Mouse (Mus musculus) stomach, embryonic 16.5 days (tissue): ENCODE results near the gene Gpr156. TPM values are rescaled to one million over a fixed set of nuclear protein-coding genes. Genes with fewer than 3 reads are reported as not detected.
A peak's percentile ranks its signal among the peaks of the same experiment; 100 is the strongest.

Experiments
- ATAC-seq: fragments of 200-750 bp; cut with Nextera tagmentation; 2 replicates; pipeline ENCODE4 v1.8.0; 2017; ENCODE audit warnings: moderate number of reproducible peaks, moderate TSS enrichment; ENCODE audit not compliant: insufficient read depth, low FRiP score
- H3K27ac ChIP-seq: fragments of 300-500 bp; sonication (generic); 2 replicates; pipeline ENCODE4 v1.5.1; 2014; ENCODE audit warnings: low read length
- H3K27me3 ChIP-seq: fragments of 300-500 bp; sonication (generic); 2 replicates; pipeline ENCODE4 v1.6.1; 2014; ENCODE audit warnings: low read length, control low read depth, mixed read lengths; ENCODE audit not compliant: control insufficient read depth, insufficient read depth
- H3K36me3 ChIP-seq: fragments of 300-500 bp; sonication (generic); 2 replicates; pipeline ENCODE4 v1.6.1; 2014; ENCODE audit warnings: low read length; ENCODE audit not compliant: control insufficient read depth, insufficient read depth
- H3K4me1 ChIP-seq: fragments of 300-500 bp; sonication (generic); 2 replicates; pipeline ENCODE4 v1.6.1; 2014; ENCODE audit warnings: low read length, control low read depth, mixed read lengths; ENCODE audit not compliant: control insufficient read depth, insufficient read depth
- H3K4me2 ChIP-seq: fragments of 300-500 bp; sonication (generic); 2 replicates; pipeline ENCODE4 v1.6.1; 2014; ENCODE audit warnings: low read depth, low read length, mixed read lengths
- H3K4me3 ChIP-seq: fragments of 300-500 bp; sonication (generic); replicated peaks from 2 replicates; pipeline ENCODE4 v1.5.1; 2014; ENCODE audit warnings: mild to moderate bottlenecking, low read length
- H3K9ac ChIP-seq: fragments of 300-500 bp; sonication (generic); 2 replicates; pipeline ENCODE4 v1.6.1; 2014; ENCODE audit warnings: low read length
- H3K9me3 ChIP-seq: fragments of 300-500 bp; sonication (generic); replicated peaks from 2 replicates; pipeline ENCODE4 v1.6.1; 2016; ENCODE audit warnings: low read length, control low read depth; ENCODE audit not compliant: control insufficient read depth
- WGBS: fragments of 180-500 bp; shearing (Covaris S2); extraction: QIAGEN DNeasy Blood & Tissue Kit; methylation state at CpG from one replicate; pipeline ENCODE4 v1.1.7; 2014; 5-methylcytosine and 5-hydroxymethylcytosine counted together
- polyA plus RNA-seq: library from polyadenylated mRNA; unstranded; fragments of >200 nt; fragmentation: Nextera tagmentation; extraction: Ambion mirVana; gene quantifications from 2 replicates; pipeline ENCODE4 v1.2.1, GENCODE M21; 2015

Gene Gpr156
- polyA plus RNA-seq, 1 experiment from 2014 or later: 0.05 TPM

GRCm38 (mm10) chr16:37974520-37975340 lies 58.4 kb downstream of the Gpr156 start:
- no peak overlapping the region for H3K9ac ChIP-seq
- peaks cover 10% of the 10 kb centered on the region; the same call in 1 of the 2 replicates for H3K4me1 ChIP-seq
- H3K27me3 ChIP-seq: no peaks in the 10 kb centered on the region
- 48% methylated on average over 13 of the region's 13 CpGs for WGBS
- ATAC-seq: no peak
- H3K9me3 ChIP-seq: no peaks in the 10 kb centered on the region
- no peak overlapping the region for H3K27ac ChIP-seq
- H3K4me3 ChIP-seq: no peak overlapping the region
- H3K4me2 ChIP-seq: no peak overlapping the region
- no peaks in the 10 kb centered on the region for H3K36me3 ChIP-seq

- no peak for ATAC-seq
- WGBS: 80% methylated on average over 1 of the region's 1 CpGs
Observed at GRCm38 (mm10) chr16:37981907-37982306, 65.6 kb downstream of the Gpr156 start.

GRCm38 (mm10) chr16:37988211-37988865 lies 72.0 kb downstream of the Gpr156 start:
- no peak overlapping the region for H3K4me3 ChIP-seq
- no peaks in the 10 kb centered on the region for H3K27me3 ChIP-seq
- 58% methylated on average over 11 of the region's 11 CpGs for WGBS
- H3K9ac ChIP-seq: no peak overlapping the region
- no peaks in the 10 kb centered on the region for H3K9me3 ChIP-seq
- no peaks in the 10 kb centered on the region for H3K36me3 ChIP-seq
- H3K4me1 ChIP-seq: peaks cover 7% of the 10 kb centered on the region; the same call in 1 of the 2 replicates
- no peak overlapping the region for H3K4me2 ChIP-seq
- no peak overlapping the region for H3K27ac ChIP-seq
- ATAC-seq: no peak

More at GRCm38 (mm10) chr16:37981907-37982306, 65.6 kb downstream of the Gpr156 start:
- Histone ChIP-seq H3K9ac (no peak overlapping the region), H3K36me3 (no peaks in the 10 kb centered on the region), H3K27ac (no peak overlapping the region), H3K4me1 (no peaks in the 10 kb centered on the region), H3K4me3 (no peak overlapping the region), H3K9me3 (no peaks in the 10 kb centered on the region), H3K4me2 (no peak overlapping the region), H3K27me3 (no peaks in the 10 kb centered on the region)

- H3K9me3 ChIP-seq: no peaks in the 10 kb centered on the region
- no peak overlapping the region for H3K4me3 ChIP-seq
- H3K27me3 ChIP-seq: no peaks in the 10 kb centered on the region
- ATAC-seq: peak; percentile 34; the same call in 1 of the 2 replicates
- H3K4me2 ChIP-seq: no peak overlapping the region
- WGBS: 52% methylated on average over 3 of the region's 3 CpGs
- no peak overlapping the region for H3K9ac ChIP-seq
- peaks cover 7% of the 10 kb centered on the region; the same call in 1 of the 2 replicates for H3K4me1 ChIP-seq
- H3K27ac ChIP-seq: no peak overlapping the region
- no peaks in the 10 kb centered on the region for H3K36me3 ChIP-seq
Observed at GRCm38 (mm10) chr16:37989796-37990195, 73.5 kb downstream of the Gpr156 start.

- Histone ChIP-seq H3K36me3 (no peaks in the 10 kb centered on the region), H3K9me3 (no peaks in the 10 kb centered on the region), H3K4me2 (no peak overlapping the region), H3K9ac (no peak overlapping the region), H3K27me3 (no peaks in the 10 kb centered on the region), H3K4me3 (no peak overlapping the region), H3K4me1 (peaks cover 7% of the 10 kb centered on the region; the same call in 1 of the 2 replicates), H3K27ac (peak overlapping the region; percentile 28)
- peak; percentile 67; the same call in 1 of the 2 replicates for ATAC-seq
- WGBS: 41% methylated on average over 10 of the region's 10 CpGs
Observed at GRCm38 (mm10) chr16:37990553-37991344, 74.5 kb downstream of the Gpr156 start.

- no peaks in the 10 kb centered on the region for H3K27me3 ChIP-seq
- H3K4me2 ChIP-seq: no peak overlapping the region
- peaks cover 7% of the 10 kb centered on the region; the same call in 1 of the 2 replicates for H3K4me1 ChIP-seq
- 33% methylated on average over 8 of the region's 8 CpGs for WGBS
- no peaks in the 10 kb centered on the region for H3K9me3 ChIP-seq
- H3K36me3 ChIP-seq: no peaks in the 10 kb centered on the region
- no peak for ATAC-seq
- H3K27ac ChIP-seq: no peak overlapping the region
- no peak overlapping the region for H3K9ac ChIP-seq
- H3K4me3 ChIP-seq: no peak overlapping the region
Observed at GRCm38 (mm10) chr16:37992806-37993205, 76.5 kb downstream of the Gpr156 start.

- H3K4me2 ChIP-seq: no peak overlapping the region
- 0 out of 2 replicates have a peak, but pooled peaks have one; percentile 62 for ATAC-seq
Observed at GRCm38 (mm10) chr16:37994647-37995046, 78.4 kb downstream of the Gpr156 start.

GRCm38 (mm10) chr16:37997771-37998170 lies 81.5 kb downstream of the Gpr156 start:
- ATAC-seq: no peak
- H3K9me3 ChIP-seq: no peaks in the 10 kb centered on the region
- H3K4me3 ChIP-seq: no peak overlapping the region
- WGBS: 38% methylated on average over 4 of the region's 4 CpGs
- H3K4me1 ChIP-seq: no peaks in the 10 kb centered on the region
- H3K27ac ChIP-seq: no peak overlapping the region
- no peak overlapping the region for H3K4me2 ChIP-seq
- H3K9ac ChIP-seq: no peak overlapping the region
- H3K36me3 ChIP-seq: no peaks in the 10 kb centered on the region
- H3K27me3 ChIP-seq: no peaks in the 10 kb centered on the region

More at GRCm38 (mm10) chr16:37994647-37995046, 78.4 kb downstream of the Gpr156 start:
- Histone ChIP-seq H3K4me3 (no peak overlapping the region), H3K9me3 (no peaks in the 10 kb centered on the region), H3K36me3 (no peaks in the 10 kb centered on the region), H3K4me1 (peaks cover 7% of the 10 kb centered on the region; the same call in 1 of the 2 replicates), H3K9ac (no peak overlapping the region), H3K27ac (no peak overlapping the region), H3K27me3 (no peaks in the 10 kb centered on the region)
- WGBS: 12% methylated on average over 12 of the region's 12 CpGs
